Mouse (Mus musculus) central nervous system, embryonic 18 days (tissue): ENCODE measurements around the gene Cst10. TPM values are rescaled to one million over a fixed set of nuclear protein-coding genes. Genes with fewer than 3 reads are reported as not detected.

Experiments
- polyA plus RNA-seq: library from polyadenylated mRNA; depleted of rRNA; stranded (reverse); fragments of >200 nt; gene quantifications from 2 replicates; pipeline ENCODE4 v1.2.3, GENCODE M21; 2012; rRNA removed

Cst10 gene
- polyA plus RNA-seq: not detected in 2 replicates

GRCm38 (mm10) chr2:149404757-149405156, at the start of gene Cst10:
Gene Cst10, plus strand, starts transcription at chr2:149405057.

